Mouse (Mus musculus) cerebellum, adult 11-12 months (tissue): Measurements from ENCODE around the gene Pafah1b3.

ENCODE experiments used
- DNase-seq: peaks from one replicate; pipeline ENCODE4 v3.0.0; 2022

Gene Pafah1b3

DNA sequence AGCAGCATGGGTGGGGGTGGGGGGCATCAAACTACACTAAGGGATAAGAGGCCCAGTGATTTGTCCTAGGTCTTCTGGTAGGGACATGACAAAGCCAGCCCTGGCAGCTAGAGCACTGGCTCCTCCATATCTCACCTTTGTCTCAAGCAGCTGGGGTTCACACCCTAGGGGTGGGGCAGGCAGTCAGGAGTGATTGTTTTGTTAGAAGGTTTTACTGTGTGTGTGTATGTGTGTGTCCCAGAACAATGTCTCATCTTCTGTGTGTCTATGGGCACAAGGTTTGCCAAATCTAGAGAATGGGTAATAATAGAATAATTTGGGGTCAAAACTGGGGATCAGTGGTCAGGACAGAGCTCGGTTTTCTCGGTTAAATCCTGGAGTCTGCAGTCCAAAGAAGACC, 7.7 kb upstream of the Pafah1b3 start:
- peak; percentile 51 for DNase-seq

DNA sequence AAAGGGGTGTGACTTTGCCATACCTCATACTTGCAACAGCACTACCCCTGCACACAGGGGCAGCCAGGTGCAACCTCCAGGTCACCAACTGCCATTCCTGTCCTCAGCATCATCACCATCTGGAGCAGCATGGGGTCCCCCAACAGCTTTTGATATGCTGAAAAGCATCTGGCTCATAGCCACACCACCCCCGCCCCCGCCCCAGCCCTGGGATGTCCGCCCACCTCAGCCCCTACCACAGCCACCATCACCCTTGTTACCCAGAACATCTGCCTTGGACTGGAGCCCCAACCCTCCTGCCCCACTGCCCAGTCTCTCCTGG, 5.9 kb upstream of the Pafah1b3 start:
- DNase-seq, result no peak

DNA sequence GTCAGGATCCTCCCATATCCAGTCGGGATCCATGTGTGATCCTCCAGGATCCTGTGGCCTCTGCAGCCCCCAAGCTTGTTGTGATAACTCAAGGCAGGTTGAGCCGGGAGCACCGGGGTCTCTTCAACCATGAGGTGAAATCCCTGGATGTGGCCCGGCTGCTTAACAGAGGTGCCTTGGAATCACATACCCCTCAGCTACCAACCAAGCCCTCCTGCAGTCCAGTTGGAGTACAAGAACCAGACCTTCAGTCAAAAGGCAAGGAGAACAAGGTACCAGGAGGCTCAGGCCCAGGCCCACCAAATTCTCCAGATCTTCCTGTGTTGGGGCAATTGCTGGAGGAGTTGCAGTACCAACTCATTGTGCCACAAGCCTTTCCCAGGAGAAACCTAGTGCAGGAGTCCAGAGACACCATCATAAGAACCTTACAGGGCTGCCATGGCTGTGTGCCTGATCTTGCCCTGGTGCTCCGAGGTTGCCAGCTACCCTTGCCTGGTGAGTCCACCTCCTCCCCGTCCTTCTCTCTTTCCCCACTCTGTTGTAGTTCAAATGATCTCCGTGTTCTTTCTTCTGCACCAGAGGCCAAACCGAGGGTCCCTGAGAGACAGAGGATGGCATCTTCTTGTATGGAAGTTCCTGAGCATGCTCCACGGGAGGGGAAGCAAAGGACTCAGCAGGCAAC, 5.4 kb upstream of the Pafah1b3 start:
- peak; percentile 46 for DNase-seq

- DNase-seq, result peak; percentile 57
Measured at GRCm38 (mm10) chr7:25301063-25301462, 3.3 kb upstream of the Pafah1b3 start, which contains the start of gene Prr19. Prr19 (plus strand) TSS chr7:25301411.

- DNase-seq, result no peak
Measured at GRCm38 (mm10) chr7:25296945-25297453, 787 bp downstream of the Pafah1b3 start.

- DNase-seq, result peak; percentile 28
Measured at GRCm38 (mm10) chr7:25294960-25295722, 2.6 kb downstream of the Pafah1b3 start.

DNA sequence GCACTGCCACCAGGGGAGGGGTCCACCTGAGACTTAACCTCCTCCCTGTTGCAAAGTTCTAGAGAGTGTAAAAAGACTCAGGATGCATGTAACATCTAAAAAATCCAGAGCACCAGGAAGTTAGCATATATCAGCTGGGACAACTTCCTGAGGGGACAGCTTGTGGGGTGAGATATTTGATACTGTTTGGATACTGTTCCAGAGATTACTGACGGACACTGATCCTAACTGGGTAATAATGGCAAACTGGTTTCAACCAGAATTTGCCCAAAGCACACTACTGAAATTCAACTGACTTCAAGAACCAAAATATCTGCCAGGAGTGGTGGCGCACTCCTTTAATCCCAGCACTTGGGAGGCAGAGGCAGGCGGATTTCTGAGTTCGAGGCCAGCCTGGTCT, 3.3 kb downstream of the Pafah1b3 start:
- peak; percentile 12 for DNase-seq

GRCm38 (mm10) chr7:25293191-25293739, 4.5 kb downstream of the Pafah1b3 start:
- DNase-seq, result peak; percentile 48

- DNase-seq, result peak; percentile 50
Measured at GRCm38 (mm10) chr7:25292107-25292506, 5.7 kb downstream of the Pafah1b3 start.

GRCm38 (mm10) chr7:25290911-25291310, 6.9 kb downstream of the Pafah1b3 start:
- DNase-seq, result peak; percentile 68

DNA sequence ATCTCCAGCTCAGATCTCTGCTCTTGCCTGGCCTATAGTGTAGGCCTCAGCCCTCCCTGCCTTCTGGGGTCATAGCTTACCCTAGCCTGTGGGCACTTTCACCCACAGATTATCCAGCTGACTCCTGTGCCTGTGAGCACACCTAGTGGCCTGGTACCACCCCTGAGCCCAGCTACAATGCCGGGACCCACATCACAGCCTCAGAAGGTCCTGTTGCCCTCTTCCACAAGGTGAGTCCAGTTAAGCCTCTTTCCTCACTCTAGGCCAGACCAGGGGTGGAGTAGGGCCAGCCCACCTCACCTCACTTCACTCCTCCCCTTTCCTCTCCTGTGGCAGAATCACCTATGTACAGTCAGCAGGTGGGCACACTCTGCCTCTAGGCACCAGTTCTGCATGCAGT, 7.3 kb downstream of the Pafah1b3 start:
- DNase-seq, result no peak

DNA sequence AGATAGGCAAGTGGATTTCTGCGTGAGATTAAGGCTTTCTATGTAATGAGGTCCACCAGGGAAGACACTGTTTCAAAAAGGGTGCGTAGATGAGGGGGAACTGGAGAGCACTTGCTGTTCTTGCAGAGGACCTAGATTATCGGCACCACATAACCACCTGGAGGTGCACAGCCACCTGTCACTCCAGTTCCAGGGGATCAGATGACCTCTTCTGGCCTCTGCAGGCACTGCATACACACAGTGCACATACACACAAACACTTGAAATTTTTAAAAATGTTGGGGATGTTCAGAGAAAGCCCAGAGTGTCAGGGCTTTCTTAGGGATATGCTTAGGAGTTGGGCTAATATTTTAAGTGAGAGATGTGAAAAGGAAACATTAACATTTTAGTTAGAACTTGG, 7.9 kb downstream of the Pafah1b3 start:
- DNase-seq, result no peak

DNA sequence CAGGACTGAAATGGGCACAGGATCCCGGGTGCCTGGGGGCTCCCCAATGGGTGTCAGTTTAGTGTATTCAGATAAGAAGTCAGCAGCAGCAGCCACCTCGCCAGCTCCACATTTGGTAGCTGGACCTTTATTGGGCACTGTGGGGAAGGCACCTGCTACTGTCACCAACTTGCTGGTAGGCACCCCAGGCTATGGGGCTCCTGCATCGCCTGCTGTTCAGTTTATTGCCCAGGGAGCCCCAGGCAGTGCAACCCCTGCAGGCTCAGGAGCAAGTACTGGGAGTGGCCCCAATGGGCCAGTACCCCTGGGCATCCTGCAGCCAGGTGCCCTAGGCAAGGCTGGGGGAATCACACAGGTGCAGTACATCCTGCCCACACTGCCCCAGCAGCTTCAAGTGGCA, 9.1 kb downstream of the Pafah1b3 start:
- no peak for DNase-seq

GRCm38 (mm10) chr7:25288011-25288410, 9.8 kb downstream of the Pafah1b3 start:
- DNase-seq, result peak; percentile 30

DNA sequence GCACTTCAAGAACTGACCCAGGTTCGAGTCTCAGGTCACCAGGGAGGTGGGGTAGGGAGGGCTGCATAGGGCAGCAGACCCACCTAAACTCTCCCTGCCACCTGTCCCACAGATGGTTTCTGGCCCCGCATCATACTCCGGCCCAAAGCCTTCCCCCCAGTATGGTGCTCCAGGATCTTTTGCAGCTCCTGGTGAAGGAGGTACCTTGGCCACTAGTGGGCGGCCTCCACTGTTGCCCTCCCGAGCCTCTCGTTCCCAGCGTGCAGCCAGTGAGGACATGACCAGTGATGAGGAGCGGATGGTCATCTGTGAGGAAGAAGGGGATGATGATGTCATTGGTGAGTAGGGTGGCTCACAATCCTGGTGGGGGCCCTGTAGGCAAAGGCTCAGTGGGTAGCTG, 10.8 kb downstream of the Pafah1b3 start:
- DNase-seq, result peak; percentile 37

GRCm38 (mm10) chr7:25285511-25286238, 12.1 kb downstream of the Pafah1b3 start:
- peak; percentile 33 for DNase-seq

GRCm38 (mm10) chr7:25284766-25285165, 13.0 kb downstream of the Pafah1b3 start:
- DNase-seq, result peak; percentile 74

DNA sequence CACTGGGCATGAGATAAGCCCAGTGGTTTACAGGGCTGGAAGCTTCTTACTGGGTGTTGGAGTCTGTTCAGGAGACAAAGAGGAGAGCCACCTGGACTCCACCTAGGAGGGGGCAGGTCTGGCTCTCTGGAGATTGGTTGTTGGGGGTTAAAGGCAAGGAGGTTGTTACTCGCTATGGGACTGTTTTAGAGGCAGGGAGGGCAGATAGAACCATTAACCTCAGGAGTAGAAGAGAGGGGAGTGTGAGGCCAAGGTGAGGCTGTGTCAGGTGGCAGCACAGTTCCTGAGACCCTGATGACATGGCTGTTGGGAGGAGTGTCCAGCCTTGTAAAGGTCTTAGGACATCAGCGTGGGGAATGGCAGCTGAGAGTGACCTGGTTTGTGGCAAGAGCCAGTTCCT, 13.6 kb downstream of the Pafah1b3 start:
- DNase-seq, result peak; percentile 48

DNA sequence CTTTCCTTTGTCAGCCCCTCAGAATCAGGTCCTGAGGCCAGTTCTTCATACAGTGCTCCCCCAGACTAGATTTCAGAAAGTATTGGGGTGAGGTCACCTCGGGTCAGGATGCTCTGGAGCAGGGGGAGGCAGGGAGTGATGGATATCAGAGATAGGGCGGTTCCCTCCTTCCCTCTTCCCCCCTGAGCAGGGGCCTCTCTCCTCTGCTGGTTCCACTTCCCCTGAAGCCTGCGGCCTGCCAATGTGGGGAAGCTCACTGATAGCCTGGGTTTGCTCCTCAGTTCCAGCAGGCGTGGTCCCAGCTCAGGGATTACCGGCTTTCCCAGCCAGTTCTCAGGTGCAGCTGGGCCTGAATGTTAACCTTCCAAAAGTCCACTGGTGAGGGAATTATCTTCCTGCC, 14.1 kb downstream of the Pafah1b3 start:
- peak; percentile 60 for DNase-seq

DNA sequence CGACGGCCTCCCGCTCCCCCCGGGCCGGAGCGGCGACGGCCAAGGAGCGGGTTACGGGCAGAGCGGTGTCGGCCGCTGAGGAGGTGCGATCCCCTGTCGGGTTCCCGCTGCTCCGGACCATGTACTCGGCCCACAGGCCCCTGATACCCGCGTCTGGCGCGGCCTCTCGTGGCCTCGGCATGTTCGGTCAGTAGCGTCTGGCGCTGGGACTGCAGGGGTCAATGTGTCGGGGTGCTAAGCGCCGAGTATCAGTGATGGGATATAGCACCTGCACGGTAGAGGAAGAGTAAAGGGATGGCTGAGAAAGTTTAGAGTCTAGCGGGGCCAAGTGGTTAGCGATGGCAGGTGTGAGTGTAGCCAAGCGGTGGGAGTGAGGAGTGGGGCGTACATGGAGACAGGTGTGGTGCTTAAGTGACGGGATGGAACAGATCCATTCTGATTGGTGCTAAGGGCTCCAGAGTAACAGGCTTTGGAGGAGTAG, 15.0 kb downstream of the Pafah1b3 start:
- peak; percentile 83 for DNase-seq

DNA sequence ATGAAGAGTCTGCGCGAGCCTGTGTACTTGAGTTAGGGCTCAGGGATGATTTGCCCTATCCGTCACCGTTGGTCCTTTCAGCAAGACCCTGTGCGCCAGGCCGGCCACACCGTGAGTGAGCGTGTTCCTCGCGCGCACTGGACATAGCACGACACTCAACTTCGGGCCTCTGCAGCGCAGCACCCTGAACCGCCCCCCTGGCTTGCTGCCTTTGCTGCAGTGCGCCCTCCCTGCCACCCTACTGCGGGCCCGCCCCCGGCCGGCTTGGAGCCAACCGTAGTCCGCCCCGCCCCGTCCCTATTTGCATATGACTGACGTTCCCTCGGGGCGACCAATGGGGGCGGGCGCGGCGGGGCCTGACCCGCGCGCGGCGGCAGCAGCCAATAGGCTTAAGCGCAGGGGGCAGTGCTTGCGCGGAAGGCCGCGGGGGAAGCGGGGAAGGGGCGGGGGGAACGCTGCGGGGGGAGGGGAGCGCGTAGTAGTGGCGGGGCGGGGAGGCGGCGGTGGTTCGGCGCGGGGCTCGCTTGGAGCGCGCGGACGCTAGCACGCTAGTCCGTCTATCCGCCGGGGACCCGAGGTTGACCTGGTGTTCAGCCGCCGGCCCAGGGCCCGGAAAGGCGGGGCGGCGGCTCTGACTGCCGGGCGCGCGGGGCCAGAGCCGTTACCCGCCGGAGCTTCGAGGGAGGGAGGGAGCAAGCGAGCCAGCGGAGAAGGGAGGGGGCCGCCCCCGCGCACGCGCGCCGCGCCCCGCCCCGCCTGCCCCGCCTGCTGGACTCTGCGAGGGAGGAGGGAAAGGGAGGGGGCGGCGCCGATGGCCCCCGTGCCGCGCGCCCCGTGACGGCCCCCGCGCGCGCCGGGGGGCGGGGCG, 15.8 kb downstream of the Pafah1b3 start:
- DNase-seq, result peak; percentile 98

GRCm38 (mm10) chr7:25281166-25281733, 16.5 kb downstream of the Pafah1b3 start:
- DNase-seq, result peak; percentile 61
